Mouse (Mus musculus) megakaryocyte-erythroid progenitor cell, adult 5-6 weeks (primary cell): ENCODE measurements around the gene Scp2. TPM values are rescaled to one million over a fixed set of nuclear protein-coding genes. Genes with fewer than 3 reads are reported as not detected.
A peak's percentile ranks its signal among the peaks of the same experiment; 100 is the strongest.
"Not testable (repeated sequence)": the region's sequence is repeated elsewhere in the genome, so short reads cannot be mapped to it uniquely, and the experiment has no call there.

Experiments used
- ATAC-seq: replicated peaks from 2 replicates; pipeline ENCODE4 v1.8.0; 2016; ENCODE audit warnings: mild to moderate bottlenecking, inconsistent platforms; ENCODE audit not compliant: severe bottlenecking, poor library complexity, low FRiP score, low TSS enrichment
- total RNA-seq, 2 experiments: library from RNA; stranded (forward) in 1 of 2; stranded (reverse) in 1 of 2; fragments of 200-1000, 215-1000 nt in 1 of 2; fragments of >200 nt in 1 of 2; fragmentation: Nextera tagmentation in 1 of 2; gene quantifications; 2 replicates each; pipeline ENCODE4 v1.2.3; 2014 to 2017

Gene Scp2
- total RNA-seq (2014; fragmentation: Nextera tagmentation) (111 and 129 TPM in 2 replicates), total RNA-seq (2017) (197 and 203 TPM in 2 replicates)

- ATAC-seq, result no peak
These were observed at the start of gene Scp2 for GRCm38 (mm10) chr4:108144880-108145279. Scp2 (minus strand) TSS chr4:108144998.

GRCm38 (mm10) chr4:108192821-108193323 lies 48.1 kb upstream of the Scp2 start:
- ATAC-seq, result no peak

GRCm38 (mm10) chr4:108182278-108182677 lies 37.5 kb upstream of the Scp2 start:
- no peak for ATAC-seq

- no peak for ATAC-seq
These were observed 23.3 kb upstream of the Scp2 start for GRCm38 (mm10) chr4:108168056-108168455.

- ATAC-seq, result no peak
These were observed 22.1 kb upstream of the Scp2 start for GRCm38 (mm10) chr4:108166874-108167273.

- no peak for ATAC-seq
These were observed 20.5 kb upstream of the Scp2 start, which contains the start of gene Echdc2 for GRCm38 (mm10) chr4:108165152-108165895. Echdc2 (plus strand) TSS chr4:108165437.

GRCm38 (mm10) chr4:108163291-108163690 lies 18.5 kb upstream of the Scp2 start:
- ATAC-seq, result no peak

GRCm38 (mm10) chr4:108161936-108162335 lies 17.1 kb upstream of the Scp2 start:
- ATAC-seq, result no peak

GRCm38 (mm10) chr4:108155141-108155540 lies 10.3 kb upstream of the Scp2 start:
- not testable (repeated sequence) for ATAC-seq

GRCm38 (mm10) chr4:108145554-108145953 lies 756 bp upstream of the Scp2 start:
- not testable (repeated sequence) for ATAC-seq

GRCm38 (mm10) chr4:108143778-108144177 lies 1.0 kb downstream of the Scp2 start:
- no peak for ATAC-seq

GRCm38 (mm10) chr4:108143178-108143577 lies 1.6 kb downstream of the Scp2 start:
- ATAC-seq, result not testable (repeated sequence)

GRCm38 (mm10) chr4:108136938-108137337 lies 7.9 kb downstream of the Scp2 start:
- ATAC-seq, result no peak

GRCm38 (mm10) chr4:108130452-108130851 lies 14.3 kb downstream of the Scp2 start:
- no peak for ATAC-seq

- no peak for ATAC-seq
These were observed 16.5 kb downstream of the Scp2 start for GRCm38 (mm10) chr4:108128339-108128738.

- ATAC-seq, result no peak
These were observed 17.3 kb downstream of the Scp2 start for GRCm38 (mm10) chr4:108127516-108127915.

- no peak for ATAC-seq
These were observed 18.5 kb downstream of the Scp2 start for GRCm38 (mm10) chr4:108126260-108126659.

- ATAC-seq, result no peak
These were observed 20.7 kb downstream of the Scp2 start for GRCm38 (mm10) chr4:108124104-108124503.

GRCm38 (mm10) chr4:108117924-108118876 lies 26.6 kb downstream of the Scp2 start:
- ATAC-seq, result peak; percentile 97

GRCm38 (mm10) chr4:108117488-108117887 lies 27.3 kb downstream of the Scp2 start:
- ATAC-seq, result no peak
